Mouse (Mus musculus) liver, postnatal 0 days (tissue): ENCODE results near the gene Sbf2.

Source experiments
- CTCF ChIP-seq: sonication (generic); IDR thresholded peaks from 2 replicates; pipeline ENCODE4 v1.5.1; 2016; ENCODE audit warnings: antibody characterized with exemption, low read depth
- EP300 ChIP-seq: IDR thresholded peaks from 2 replicates; pipeline ENCODE4 v1.6.1; 2016; ENCODE audit warnings: antibody characterized with exemption, low read depth, mild to moderate bottlenecking

DNA sequence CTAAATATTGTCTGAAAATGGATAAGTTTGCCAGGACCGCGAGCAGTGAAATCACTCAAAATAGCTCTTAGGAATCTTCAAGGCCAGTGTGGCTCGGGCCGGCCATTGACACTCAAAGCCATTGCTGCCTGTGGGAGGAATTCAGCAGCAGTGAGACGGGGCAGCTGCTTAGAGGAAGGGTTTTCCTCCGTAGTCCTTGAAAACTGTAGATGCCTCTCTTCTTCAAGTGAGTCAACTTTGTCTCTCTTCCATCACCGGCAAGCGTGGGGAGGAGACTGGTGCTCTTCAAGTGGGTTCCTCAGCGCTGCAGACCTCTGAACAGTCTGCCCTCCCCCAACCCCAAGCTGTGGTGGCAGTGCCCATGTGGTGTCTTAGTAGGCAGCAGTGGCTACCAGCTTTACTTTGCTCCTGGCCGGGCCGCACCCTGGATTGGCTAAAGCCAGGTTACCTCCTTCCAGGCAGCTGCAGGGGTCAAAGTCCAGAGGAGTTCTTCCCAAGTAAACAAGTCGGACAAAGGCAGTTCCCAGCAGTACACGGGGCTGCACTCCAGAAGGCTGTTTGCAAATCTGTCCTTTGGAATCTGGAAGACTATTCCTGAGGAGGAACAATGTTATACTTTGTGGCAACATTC lies 33.8 kb upstream of the Sbf2 start:
- TF ChIP-seq CTCF (no peak), EP300 (no peak)
